Mouse (Mus musculus) WW6 (cell line): ENCODE measurements around the gene Lin52.

Experiments
- DNase-seq: peaks from one replicate; pipeline ENCODE4 v3.0.0-alpha.2; 2013; ENCODE audit warnings: low read depth, low spot score

Gene Lin52

DNA sequence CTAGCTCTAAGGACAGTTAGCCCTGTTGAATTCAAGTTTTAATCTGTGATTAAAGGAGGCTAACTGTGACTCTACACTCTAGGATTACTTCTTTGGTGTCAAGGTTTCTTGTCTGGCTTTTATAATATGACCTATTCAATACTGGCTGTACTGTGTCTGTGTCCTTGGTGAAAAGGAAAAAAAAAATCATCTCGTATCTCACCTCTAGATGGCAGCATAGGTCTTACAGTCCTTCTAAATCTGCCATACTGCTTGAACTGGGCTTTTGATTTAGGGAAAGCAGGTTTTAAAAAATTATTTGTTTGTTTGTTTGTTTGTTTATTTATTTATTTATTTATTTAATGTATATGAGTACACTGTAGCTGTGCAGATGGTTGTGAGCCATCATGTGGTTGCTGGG lies 17.5 kb downstream of the Lin52 start:
- no peak for DNase-seq

- no peak for DNase-seq
Measured at GRCm38 (mm10) chr12:84478937-84479336, 27.7 kb downstream of the Lin52 start.

GRCm38 (mm10) chr12:84481251-84481650 lies 30.0 kb downstream of the Lin52 start:
- no peak for DNase-seq

DNA sequence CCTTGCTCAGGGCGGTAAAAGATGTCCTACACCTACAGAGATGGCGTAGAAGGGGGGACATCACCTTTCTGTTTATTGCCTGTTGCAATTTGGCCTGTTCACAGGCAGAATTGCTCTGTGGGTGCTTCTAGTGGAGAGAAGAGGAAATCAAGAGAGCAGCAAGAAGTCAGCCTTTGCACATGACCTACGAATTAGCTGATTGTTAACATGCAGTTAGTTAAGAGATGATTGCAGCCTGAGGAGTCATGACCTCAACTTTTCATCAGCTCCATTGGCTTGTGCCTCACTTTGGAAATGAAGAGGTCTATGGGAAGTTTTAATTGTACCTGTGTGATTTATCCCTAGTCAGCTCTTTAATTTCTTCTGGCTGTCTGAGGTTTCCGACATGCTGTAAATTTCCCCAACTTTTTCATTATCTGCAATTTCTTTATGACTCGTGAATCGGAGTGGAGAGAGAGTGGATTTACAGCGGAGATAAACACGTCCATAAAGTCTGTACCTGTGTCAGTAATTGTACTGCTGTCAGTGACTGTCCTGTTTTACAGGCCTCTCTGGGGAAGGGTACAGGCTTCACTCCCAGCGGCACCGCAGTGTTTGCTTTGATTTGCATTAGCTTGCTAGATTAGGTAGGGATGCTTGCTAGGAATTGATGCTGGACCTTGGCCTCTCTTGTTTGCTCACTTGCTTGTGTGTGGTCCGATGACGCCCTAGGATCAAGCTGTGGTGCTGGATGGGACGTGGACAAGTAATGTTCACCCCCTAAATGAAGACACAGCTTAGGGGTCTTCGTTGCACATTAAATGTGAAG lies 31.8 kb downstream of the Lin52 start:
- DNase-seq: no peak

- no peak for DNase-seq
Measured at GRCm38 (mm10) chr12:84487324-84488056, 36.3 kb downstream of the Lin52 start.

DNA sequence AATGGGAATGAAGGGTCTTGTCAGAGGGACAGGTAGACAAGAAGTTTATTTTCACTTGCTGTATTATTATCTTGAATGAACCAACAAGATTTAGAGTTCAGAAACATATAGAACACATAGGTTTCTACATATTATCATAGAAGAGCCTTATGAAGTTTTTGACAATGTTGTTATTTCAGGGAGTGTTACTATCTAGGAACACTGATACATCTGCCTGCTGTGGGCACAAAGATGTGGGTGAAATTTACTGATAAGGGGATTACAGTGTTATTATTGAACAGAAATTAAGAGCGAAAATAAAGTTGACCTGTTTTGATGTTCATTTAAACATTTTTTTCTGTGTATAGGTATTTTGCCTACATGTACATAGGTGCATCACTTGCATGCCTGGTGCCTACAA lies 45.6 kb downstream of the Lin52 start:
- no peak for DNase-seq

DNA sequence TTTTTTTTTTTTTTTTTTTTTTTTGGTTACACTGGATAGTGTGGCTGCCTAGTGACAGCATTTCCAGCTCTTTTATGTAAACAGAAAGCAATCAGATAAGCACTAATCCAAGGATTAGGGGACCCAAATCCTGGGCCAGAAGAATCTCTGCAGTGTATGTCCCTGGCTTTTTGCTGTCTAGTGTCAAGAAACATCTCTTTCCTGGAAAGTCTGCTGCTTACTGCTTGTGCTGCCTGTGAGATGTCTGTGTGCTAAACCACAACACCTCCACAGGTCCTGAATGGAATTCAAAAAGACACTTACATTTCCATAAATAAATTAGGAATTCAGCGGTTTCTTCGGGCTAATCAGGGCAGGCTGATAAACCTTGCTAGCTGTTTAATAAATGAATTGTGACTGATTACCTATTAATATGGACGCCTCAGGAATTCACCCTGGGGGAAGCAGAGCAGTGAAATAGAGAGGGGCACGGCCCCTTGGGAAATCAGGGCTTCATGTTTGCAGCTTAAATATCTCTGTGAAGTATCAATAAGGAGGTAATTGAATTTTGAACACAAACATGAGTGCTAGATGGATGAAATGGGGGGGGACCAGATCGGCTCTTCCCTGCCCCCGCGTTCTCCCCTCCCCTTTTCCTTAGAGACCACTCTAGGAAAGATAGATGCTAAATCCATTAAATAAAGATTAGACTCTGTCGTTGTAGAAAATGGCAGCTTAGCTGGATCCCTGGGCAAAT lies 49.5 kb downstream of the Lin52 start:
- no peak for DNase-seq

DNA sequence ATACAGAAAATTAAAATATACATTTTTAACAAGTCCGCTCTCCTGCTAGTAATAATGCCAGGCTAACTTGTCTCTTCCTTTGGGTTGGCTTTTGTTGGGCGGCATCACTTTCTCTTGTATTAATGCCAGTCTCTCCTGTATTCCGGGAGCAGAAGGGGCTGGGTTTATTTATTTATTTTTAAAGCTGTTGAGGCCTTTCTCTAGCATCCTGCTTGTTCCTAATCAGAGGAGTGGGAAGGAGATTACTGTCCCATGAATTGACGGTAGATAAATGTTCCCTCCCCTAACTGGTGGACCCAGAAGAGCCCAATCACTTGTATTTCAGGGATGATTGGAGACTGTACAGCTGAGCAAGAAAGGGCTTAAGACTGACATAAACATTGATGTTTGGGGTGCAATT lies 50.1 kb downstream of the Lin52 start:
- no peak for DNase-seq

GRCm38 (mm10) chr12:84506856-84507255 lies 55.6 kb downstream of the Lin52 start:
- DNase-seq: no peak

DNA sequence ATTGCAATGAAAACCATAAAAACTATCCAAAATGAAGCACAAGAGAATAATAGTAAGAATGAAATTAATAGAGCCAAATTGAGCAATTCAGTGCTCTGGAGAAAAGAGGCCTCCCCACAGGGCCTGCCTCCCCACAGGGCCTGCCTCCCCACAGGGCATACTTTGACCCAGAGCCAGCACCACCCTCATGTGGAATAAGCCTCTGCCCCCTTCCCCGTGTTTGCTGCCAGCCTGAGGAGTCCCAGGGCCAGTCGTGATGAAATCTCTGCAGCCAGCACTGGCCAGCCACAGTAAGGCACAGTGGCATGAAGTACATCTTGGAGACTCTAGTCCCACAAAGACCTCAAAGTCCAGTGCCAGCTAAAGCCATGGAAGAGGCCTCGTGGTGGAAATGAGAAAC lies 60.8 kb downstream of the Lin52 start:
- DNase-seq: no peak

DNA sequence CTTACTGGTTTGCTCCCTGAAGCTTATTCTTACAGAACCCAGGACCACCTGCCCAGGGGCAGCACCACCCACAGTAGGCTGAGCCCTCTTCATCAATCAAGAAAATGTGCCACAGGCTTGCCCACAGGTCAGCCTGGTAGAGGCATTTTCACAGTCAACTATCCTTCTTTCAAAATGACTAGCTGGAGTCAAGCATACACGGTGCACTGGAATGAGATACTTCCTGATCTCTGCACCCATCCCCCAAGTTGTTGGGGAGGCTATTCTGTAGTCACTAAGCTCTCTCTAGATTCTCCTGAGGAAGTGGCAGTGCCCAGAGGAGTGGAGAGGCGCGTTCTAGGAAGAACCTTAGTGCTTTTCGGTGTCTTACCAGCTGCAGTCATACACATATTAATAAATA lies 64.3 kb downstream of the Lin52 start:
- no peak for DNase-seq

- peak; percentile 20 for DNase-seq
Measured at GRCm38 (mm10) chr12:84516642-84517041, 65.4 kb downstream of the Lin52 start.

DNA sequence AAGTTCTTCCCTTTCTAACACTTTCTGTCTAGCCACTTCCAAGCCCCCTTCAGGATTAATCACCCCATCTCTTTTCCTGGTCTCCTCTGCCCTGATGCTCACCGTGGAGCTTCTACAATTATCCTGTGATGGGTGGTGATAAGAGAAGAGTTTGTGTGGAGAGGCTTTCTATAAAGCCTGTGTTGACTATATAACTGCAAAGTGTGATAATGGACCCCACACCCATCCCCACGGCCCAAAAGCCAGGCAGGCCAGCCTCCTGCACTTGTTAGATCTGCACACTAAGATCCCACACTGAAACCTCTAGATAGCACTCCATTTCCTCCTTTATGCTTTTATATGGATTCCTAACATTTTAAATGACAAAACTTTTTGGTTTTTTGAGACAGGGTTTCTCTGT lies 66.8 kb downstream of the Lin52 start:
- DNase-seq: no peak

DNA sequence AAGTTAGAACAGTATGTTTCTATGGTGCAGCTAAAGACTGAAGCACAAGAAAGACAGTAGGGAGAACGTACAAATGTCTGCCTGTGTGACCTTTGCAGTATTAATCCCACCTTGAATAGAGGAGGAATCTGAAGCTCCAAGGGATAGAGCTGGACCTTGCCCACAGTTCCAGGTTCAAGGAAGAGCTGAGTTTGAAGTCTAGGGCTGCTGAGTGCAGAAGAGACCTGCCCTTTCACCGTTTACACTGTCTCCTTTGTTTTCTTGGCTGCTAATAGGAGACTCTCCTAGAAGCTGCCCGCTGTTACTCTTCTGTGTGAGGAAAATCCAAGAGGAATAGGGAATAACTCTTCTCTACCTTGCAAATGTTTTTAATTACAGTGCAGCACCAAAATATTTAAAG lies 72.5 kb downstream of the Lin52 start:
- no peak for DNase-seq

- DNase-seq: no peak
Measured at GRCm38 (mm10) chr12:84524147-84525050, 73.2 kb downstream of the Lin52 start.

- no peak for DNase-seq
Measured at GRCm38 (mm10) chr12:84525422-84525821, 74.2 kb downstream of the Lin52 start.

DNA sequence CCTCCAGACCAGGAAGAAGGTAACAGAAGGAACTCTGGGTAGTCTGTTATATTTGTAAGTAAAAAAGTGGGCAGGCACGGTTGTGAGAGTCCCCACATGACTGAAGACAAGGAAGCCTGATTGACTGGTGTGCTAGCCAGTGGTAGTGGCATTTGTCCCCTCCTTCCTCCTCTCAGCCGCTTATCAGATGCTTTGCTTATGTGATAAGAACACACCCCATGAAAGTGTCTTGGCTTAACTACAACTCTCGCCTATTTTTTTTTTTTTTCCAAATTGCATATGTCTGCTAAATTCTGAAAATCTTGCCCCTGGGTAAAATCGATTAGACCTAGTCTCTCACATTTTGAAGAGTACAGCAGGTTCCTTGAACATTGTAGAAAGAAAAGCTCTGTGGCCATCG lies 79.2 kb downstream of the Lin52 start:
- DNase-seq: no peak

DNA sequence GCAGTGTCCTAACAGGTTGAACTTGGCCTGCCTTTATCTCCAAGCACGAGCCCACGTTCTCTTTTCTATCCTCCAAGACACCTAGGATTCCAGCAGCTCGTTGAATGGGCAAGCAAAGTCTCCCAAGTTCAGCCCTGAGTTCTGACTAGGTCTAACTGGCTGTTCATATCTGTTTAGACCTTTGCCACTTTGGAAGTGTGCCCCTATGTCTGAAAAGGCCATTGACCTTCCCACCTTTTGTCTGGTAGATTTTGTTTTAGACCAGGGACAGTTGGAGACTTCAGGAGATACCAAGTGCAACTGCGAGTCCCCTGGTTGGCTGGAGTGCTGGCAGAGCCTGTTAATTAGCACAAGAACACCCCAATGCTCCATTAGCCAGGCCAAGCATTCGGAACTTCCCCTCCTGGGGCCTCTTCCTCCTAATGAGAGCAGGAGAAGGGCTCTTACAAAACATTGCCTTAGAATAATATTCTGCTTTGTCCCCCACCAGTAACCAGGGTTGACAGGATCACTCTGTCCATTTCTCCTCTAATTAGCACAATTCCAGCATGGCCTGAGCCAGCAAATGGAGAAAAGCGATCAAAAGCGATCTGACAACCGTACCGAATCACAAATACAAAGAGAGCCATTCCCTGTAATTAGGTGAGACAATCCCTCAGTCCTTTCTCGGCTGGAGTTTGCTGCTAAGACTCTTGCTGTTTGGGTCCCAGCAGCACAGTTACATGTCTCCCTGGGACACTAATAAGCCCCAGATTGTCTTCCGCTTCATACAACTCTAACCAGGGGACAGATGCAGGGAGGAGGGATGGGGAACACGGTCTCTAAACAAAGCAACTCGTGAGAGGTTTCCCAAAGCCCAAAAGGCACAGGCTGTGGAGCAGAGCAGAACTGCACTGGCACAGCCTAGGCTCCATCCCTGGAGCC lies 80.9 kb downstream of the Lin52 start:
- no peak for DNase-seq

- DNase-seq: no peak
Measured at GRCm38 (mm10) chr12:84532830-84533199, 81.6 kb downstream of the Lin52 start.

GRCm38 (mm10) chr12:84533706-84534486 lies 82.7 kb downstream of the Lin52 start:
- DNase-seq: no peak
